Mouse (Mus musculus) heart, adult 11 months (tissue): Measurements from ENCODE around the gene Herpud1.

Experiments used
- DNase-seq: peaks from one replicate; pipeline ENCODE4 v3.0.0; 2022

Gene Herpud1

DNA sequence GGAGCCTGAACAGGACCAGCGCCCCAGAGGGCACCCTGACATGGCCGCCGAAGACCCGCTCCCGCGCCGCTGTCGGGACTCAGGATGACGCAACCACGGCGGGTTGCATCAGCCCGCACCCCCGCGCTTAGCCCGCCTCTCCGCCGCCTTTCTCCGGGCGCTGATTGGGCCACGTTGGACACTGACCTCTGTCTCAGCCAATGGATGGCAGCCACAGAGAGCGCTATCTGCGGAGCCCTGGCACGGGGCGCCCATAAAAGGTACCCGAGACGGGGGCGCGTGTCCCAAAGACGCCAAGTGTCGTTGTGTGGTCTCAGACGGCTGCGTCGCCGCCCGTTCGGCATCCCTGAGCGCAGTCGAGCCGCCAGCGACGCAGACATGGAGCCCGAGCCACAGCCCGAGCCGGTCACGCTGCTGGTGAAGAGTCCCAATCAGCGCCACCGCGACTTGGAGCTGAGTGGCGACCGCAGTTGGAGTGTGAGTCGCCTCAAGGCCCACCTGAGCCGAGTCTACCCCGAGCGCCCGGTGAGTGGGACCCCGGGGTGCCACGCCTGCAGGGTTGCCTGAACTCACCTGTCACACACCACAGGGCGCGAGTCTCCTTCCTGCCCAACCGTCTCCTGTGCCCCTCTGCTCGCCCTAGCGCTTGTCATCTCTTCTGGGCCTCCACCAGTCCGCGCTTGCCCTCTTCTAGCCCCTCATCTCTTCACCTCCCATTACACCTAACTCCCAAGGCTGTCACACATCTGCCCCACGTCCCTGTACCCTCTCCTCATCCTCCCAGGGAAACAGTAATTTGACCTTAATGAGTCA is at the start of gene Herpud1:
TSS of gene Herpud1 (plus strand) at position 225 of the 813 bp plus-strand sequence.
- DNase-seq = peak; percentile 100

DNA sequence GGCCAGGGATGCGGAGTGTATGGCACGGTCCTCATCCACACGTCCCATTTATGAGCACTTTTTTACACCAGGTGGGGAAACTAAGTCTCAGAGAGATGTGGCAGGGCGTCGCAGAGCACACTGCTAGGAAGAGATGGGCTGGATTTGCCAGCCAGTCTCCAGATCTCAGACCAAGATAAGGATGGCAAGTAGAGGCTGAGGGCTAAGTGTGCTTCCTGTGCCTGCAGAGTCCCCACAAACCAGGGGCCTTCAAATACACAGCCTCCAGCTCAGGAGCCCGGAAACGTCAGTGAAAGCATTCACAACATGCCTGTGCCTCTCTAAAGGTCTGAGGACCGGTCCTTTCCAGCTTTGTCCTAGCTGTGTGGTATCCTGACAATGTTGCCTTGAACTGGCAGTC is 48.7 kb upstream of the Herpud1 start:
- DNase-seq = no peak

DNA sequence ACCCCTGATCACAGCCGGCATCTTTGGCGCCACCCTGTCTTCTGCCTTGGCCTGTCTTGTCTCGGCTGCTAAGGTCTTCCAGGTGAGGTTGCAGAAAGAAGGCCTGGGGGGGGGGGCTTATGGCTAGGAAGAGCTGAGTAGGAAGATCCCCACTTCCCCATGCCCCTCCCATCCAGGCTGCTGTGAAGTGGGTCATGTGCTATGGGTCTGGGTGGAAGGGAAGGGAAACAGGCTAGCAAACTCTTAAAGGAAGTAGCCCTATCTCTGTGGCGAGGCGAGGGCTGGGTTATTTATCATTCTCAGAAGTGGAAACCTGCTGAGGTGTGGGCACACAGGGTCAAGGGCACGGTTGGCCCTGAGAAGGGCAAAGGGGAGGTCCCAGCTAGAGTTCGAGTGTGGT is 45.4 kb upstream of the Herpud1 start:
- DNase-seq = peak; percentile 94

DNA sequence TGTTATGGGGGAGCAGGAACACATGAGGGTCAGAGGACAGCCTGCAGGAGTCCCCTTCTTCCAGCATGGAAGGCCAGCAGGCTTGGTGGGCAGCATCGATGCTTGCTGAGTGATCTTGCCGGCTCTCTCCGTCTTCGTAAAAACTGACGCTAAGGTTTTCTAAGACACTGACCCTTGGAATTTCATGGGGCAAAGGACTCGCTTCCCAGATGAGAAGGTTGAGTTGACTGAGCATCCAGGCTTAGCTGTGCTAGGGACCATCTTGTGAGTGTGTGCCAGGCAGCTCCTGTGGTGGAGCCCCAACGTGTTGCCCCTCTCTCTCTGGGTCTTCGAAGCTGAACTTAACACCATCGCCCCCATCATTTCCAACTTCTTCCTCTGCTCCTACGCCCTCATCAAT is 43.5 kb upstream of the Herpud1 start:
- DNase-seq = peak; percentile 88

DNA sequence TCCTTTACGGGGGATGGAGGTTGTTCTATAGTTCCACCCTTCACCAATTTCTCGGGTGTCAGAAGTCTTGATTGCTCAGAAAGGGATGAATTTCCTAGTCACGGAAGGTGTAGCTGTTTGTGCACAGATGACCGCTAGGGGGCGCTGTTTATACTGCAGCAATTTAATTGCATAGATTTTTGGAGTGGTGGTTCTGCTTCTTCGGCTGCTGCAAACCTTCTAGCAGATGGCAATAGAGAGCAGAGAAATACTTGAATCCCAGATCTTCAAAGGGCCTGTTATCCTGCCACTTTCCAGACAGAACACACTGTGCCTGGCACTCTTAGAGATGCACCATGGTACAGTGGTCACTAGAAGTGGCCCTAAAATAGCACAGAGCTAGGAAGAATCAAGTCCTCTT is 42.9 kb upstream of the Herpud1 start:
- DNase-seq = peak; percentile 96

DNA sequence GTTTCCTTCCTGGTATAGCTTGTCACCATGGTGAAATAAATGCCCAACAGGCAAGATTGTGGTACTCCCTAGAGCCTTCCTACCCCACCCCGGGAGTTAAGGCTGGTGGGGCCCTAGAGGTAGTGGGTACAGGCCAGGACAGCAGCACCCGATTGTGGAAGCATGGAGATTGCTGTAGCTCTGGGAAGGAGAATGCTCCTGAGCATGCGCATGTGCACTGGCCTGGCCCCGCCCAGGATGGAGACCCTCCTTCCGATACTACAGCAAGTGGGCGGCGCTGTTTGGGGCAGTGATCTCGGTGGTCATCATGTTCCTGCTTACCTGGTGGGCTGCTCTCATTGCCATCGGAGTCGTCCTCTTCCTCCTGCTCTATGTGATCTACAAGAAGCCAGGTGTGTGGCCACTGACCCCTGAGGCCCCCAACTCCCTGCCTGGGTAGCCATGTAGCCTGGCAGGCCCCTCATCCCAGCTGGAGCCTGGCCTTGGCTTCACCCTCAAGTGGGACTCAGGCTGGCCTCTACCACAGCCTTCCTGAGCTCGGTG is 42.4 kb upstream of the Herpud1 start:
- peak; percentile 91 for DNase-seq

DNA sequence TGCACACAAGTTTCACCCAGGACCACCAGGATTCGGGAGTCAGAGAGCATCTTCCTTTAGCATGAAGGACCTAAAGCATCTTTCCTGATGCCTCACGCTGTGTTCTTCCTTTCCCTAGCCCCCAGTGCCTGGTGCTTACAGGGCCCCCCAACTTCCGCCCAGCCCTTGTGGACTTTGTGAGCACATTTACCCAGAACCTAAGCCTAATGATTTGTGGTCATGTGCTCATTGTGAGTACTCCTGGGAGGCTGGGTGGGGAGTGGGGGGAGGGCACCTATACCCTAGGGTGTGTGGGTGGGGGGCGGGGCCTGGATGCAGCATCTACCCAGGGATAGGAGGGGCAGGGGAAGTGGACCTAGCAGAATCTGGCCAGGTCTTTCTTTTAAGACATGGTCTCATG is 40.6 kb upstream of the Herpud1 start:
- no peak for DNase-seq

DNA sequence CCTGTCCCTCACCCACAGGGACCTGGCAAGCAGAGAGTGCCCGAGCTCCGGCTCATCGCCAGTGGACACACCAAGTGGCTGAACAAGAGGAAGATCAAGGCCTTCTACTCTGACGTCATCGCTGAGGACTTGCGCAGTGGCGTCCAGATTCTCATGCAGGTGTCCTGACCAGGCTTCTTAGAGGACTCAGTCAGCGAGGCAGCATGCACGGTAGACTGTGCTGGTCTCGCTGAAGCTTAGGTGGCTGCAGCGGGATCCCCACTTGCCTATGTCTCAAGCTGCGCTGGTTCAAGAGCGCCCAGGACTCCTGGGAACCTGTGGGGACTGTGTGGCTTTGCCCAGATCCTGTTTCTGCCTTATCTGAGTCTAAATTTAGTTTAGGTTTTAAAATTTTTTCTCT is 40.0 kb upstream of the Herpud1 start:
- DNase-seq = peak; percentile 87

DNA sequence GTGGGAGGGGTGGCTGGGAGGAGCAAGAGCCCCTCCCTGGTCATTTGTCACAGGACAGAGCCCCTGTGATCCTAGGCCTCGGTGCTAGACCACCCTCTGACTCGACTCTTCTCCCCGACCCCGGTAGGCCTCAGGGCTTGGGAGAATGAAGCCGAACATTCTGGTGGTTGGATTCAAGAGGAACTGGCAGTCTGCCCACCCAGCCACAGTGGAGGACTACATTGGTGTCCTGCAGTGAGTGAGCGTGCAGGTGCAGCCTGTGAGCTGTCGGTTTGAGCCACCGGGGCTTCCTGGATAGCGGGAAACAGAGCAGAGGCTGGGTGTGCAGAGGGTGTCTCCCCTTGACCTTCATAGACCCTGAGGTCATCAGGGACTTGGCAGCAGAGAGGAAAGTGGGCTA is 37.8 kb upstream of the Herpud1 start:
- peak; percentile 90 for DNase-seq

DNA sequence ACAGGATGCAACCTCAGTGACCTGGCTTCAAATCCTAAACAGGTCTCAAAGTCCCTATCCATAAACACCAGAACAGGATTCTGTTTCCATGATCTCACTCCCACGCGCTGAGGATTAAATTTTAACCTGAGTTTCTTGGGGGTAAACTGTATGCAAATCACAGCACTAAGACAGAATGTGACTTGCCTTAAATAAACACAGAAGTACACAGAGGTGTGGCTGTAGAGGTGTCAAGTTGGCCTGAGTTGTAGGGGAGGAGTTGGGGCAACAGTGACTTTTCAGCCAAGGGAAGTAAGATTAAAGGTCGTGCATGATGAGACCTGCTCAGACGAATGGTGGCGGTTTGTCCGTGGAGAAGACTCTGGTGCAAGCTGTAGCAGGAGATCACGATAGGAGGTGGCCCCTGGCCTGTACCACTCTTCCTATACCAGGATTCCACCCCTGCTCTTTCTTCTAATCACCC is 32.1 kb upstream of the Herpud1 start:
- peak; percentile 94 for DNase-seq

DNA sequence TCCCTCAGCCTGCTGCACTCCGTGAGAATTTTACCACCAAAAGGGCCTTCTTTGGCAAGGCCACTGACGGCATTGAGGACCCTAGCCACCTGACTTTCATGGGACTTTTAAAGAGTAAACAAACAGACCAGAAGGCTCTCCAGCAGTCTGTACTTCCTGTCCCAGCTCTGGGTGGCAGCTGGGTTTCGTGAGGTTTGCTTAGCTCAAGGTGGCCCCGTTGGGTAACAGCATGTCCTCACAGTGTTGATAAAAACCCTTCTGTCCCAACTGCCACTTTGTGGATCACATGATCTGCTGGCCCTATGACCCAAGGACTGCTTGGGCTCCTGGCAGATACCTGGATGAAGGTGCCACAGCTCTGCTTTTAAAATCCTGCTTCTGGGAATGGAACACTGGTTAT is 31.7 kb upstream of the Herpud1 start:
- peak; percentile 96 for DNase-seq

DNA sequence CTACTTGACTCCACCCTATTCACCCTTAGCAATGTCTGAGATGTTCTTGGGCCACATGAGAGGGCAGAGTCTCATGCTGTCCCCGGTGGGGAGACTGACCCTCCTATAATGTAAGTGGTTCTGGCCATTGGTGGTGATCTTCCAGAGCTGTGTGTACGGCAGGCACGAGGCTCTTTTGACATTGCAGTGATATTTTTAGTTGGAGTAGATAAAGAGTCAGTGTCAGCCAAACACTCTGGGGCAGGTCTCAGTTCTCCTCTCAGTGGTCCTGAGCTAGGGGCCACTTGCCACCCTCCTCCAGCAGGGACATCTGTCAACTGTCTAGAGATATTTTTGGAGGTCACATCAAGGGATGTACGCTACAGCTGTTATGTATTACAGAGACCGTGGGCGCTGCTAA is 29.0 kb upstream of the Herpud1 start:
- DNase-seq = peak; percentile 96

DNA sequence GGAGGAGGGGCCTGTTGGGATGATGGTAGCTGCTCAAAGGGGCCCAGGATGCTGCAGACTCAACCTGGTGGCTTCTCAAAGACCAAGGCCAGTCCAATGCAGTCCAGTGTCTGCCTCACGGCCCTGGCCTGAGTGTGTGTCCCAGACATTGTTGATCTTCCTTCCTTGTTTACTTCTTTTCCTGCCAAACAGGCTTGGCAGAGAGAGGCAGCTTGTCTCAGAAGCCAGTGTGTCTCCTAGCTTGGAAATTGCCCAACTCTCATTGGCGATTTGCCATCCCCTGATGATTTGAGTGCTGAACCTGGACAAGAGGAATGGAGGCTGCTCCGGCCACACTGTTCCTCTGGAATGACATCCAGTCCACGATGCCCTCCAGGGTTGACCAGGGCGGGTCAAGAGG is 27.7 kb upstream of the Herpud1 start:
- peak; percentile 98 for DNase-seq

DNA sequence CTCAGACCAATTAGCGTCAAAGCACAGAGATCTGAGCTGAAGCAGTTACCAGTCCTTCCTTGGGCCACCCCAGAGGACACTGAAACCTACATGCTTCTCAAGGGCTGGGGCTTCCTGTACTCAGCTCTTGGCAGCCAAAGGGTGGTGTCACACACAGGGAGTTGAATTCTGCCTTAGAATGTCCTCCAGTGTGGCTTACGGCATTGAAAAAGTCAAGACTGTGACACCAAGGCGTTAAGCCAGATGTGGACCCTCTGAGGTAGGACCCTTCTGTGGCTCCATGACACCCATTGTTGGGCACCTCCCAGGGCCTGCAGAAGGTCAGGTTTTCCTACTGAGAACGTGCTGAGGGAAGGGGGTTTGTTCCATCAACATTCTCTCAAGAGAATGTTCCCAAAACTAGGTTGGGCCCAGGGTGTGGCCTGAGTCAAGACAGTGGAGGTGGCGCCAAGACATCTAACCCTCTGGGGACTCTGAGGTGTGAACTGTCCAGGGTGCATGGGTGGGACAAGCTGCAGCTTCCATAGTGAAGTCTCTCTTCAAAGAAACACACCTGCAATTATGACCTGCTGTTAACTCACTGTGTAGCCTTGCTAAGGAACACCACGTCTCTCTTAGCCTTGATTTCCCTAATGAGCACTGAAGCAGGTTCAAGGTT is 24.3 kb upstream of the Herpud1 start:
- DNase-seq = peak; percentile 97

DNA sequence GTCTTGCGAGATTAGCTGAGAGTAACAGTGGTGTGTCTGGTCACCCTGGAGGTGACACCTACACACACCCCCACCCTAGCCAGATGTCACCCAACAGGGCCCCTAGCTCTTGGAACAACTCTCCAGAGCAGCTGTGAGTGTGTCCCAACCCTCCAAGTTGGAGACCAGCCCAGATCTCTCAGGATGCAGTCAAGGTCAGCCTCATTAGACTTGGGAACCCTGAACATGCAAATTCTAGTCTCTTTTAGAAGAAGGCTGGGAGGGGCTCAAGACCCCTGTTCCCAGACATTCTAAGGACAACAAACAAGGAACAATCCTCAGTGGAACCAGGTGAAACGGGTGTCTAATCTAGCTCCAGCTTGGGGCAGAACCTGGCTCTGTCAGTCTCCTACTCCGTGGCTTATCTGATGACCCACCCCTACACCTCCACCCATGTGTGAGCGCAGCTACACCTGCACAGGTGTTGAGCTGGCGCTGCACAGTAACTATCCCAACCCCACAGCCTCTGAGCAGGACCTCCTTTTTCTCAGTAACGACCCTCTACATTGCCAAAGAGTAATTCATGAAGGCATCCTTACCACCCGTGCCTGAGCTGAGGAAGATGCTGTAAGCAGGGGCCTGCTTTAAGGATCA is 23.5 kb upstream of the Herpud1 start:
- DNase-seq = peak; percentile 98

DNA sequence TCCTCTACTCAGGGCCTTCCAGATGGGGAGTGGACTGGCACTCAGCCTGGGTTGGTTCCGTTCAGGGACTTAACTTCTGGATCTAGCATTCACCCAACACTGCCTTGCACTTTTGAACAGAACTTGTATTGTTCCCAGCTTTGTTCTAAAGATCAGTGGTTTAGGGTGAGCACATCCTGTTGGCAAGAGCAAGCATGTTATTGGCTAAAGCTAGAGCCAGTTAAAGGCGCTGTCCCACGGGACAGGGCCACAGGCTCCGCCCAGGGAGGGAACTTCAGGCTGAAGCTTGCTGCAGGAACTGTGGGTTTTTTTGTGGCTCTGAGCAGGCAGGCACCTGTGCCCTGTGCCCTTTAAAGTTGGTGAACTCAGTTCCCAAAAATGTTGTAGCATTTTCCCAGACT is 22.9 kb upstream of the Herpud1 start:
- peak; percentile 99 for DNase-seq

DNA sequence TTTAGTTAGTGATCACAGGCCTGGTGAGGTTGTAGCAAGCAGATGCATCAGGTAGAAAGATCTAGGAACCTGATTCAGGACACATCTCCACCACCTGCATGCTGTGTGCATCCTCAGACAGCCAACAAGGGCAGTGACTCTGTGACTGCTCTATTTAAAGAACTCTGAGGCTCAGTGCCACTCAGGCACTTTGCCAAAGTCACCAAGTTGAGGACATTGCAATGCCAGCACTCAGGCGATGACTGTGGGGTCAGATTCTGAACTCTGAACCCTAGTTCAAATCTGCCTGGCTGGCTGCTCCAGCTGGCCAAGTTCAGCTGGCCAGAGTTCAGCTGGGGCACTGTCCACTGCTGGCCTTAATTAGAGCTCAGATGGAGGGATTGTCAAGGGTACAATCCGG is 22.3 kb upstream of the Herpud1 start:
- peak; percentile 97 for DNase-seq

DNA sequence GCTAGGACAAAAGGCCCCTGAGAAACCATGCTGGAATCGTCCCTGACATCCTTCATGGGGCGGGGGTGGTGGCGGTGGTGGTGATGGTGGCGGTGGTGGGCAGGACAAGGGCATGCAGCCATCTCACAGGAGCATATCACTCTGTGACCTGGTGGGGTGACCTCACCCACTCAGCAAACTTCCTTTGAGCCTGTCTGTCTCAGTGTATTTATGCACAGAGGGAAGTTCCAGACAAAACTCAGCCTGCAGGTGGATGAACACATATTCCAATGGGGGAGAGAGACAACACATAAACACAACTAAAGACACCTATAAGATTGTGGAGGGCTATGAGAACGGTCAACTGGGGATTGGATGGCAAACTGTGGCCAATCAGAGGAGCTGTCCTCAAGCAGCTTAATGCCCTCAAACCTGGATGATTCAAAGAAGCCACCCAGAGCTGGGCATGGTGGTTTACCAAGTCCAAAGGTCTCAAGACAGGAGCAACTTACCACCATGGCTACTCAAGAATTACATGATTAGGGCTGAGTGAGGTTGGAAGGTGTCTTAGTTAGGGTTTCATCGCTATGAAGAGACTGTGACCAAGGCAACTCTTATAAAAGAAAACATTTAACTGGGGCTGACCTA is 21.4 kb upstream of the Herpud1 start:
- DNase-seq = no peak

DNA sequence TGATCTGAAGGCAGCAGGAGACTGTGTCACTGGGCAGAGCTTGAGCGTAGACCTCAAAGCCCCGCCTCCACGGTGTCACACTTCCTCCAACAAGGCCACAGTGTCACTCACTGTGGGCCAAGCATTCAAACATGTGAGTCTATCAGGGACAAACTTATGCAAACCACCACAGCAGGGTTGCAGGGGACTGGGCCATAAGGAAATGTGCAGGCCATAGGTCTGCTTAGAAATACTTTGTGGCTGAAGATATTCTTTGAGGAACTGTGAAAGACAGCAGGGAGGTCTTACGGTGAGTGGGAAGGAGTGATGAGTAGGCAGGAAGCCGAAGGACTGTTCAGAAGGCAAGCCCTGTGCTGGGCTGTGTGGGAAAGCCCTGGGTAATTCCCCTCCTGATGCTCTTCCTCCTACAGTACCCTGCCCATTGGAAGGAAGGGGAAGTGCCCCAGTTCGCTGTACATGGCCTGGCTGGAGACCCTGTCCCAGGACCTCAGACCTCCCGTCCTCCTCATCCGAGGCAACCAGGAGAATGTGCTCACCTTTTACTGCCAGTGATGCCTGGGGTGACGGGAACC is 20.7 kb upstream of the Herpud1 start:
- peak; percentile 97 for DNase-seq

DNA sequence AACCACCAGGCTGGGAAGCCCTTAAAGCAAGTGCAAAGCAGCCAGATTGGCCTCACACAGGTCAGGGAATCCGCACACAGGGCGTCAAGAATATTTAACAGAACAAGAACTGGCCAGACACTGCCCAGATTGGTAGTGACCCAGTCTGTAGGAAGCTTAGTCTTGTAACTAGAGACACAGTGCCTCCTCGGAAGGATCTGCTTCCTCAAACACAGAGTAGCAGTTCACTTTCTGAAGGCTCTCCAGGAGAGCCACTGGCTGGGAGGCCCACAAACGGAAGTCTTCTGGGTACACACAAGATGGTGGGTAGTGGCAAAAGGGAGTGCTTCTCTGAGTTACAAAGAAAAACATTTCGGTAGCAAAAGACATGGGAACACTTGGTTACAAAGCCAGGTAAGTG is 15.4 kb upstream of the Herpud1 start:
- peak; percentile 93 for DNase-seq

DNA sequence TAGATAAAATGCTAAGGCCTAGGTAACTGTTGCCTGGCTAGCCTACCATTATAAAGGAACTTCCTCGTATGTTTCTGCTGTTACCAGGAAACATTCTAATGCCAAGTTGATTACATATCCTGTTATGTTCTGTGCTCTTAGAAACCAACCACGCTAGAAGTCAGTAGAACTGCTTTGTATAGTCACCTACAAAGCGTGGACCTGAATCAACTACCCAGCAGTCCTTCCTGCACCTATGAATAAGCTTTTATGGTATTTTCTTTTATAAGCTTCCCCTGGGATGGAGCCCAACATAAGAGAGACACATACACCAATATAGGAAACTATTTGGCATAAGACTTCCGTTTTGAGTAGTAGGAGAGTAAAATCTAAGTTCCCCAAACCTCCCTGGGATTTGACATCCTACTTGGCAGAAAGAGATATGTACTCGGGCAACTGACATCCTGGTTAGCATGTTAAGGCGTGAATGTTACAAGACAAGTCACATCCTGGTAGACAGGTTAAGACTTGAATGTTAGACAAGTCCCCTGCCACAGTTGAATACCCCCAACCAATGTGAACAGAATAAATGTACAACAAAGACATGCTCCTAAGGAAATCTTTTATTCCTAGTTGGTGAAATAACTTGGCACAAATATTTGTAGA is 13.2 kb upstream of the Herpud1 start:
- no peak for DNase-seq

DNA sequence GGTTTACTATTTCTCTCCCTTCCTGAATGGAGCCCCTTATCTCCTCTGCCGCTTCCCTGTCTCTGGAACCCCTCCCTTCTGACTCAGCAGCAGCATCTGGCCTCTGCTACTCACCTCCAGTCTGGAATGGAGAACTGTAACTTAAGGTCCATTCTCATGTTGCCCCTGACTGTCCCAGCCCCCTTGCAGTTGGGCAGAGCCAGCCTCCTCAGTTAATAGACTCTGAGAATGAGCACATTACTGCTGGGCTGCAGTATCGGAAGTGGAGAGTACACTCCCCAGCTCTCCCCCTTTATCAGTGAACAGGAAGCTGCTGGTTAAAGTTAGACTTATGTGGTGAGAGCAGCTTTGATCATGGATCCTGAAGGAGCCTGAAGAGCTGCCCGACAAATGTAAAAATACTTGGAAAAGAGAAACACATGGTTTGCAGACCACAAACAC is 10.7 kb upstream of the Herpud1 start:
- DNase-seq = peak; percentile 86
